In genomic region chr11:76797236-76797635, GRCm38 (mm10) we compare ENCODE assay signal across 23 mouse cellular contexts.
"Had no signal": no experiment of that assay in that cellular context is flagged by ENCODE, and none has a peak within 500 bp of the region (broad histone marks: within the 10 kb centered on the region; RNA-seq: fewer than 3 reads in every experiment).

No protein-coding gene starts in this region.

- DNase-seq: left cerebral cortex, postnatal 4 days; liver, postnatal 0 days; lung, embryonic 14.5 days; retina, postnatal 1 day; right cerebral cortex, postnatal 25 days; spleen, adult 18-20 months; thymus, adult 2 months; thymus, postnatal 14 days; thymus, postnatal 4 days had no signal

- H3K4me3 ChIP-seq: limb, embryonic 12.5 days; limb, embryonic 15.5 days; midbrain, embryonic 12.5 days; midbrain, embryonic 15.5 days; neural tube, embryonic 12.5 days; neural tube, embryonic 15.5 days had no signal

- H3K4me2 ChIP-seq: limb, embryonic 12.5 days; limb, embryonic 15.5 days; liver, embryonic 11.5 days; lung, embryonic 14.5 days; midbrain, embryonic 12.5 days; midbrain, embryonic 15.5 days; neural tube, embryonic 12.5 days; neural tube, embryonic 15.5 days had no signal

- H3K27ac ChIP-seq: hindbrain, postnatal 0 days; limb, embryonic 12.5 days; limb, embryonic 15.5 days; liver, embryonic 14.5 days; macrophage; midbrain, embryonic 12.5 days; midbrain, embryonic 15.5 days; neural tube, embryonic 12.5 days; neural tube, embryonic 15.5 days; stomach, postnatal 0 days had no signal

- H3K27me3 ChIP-seq: limb, embryonic 12.5 days; limb, embryonic 15.5 days; midbrain, embryonic 12.5 days; midbrain, embryonic 15.5 days; neural tube, embryonic 12.5 days; neural tube, embryonic 15.5 days had no signal

- ATAC-seq: hindbrain, postnatal 0 days; inflammation-experienced regulatory T-cells, adult 6 months; intestine, embryonic 16.5 days; liver, postnatal 0 days; lung, postnatal 0 days; midbrain, embryonic 15.5 days had no signal

- H3K9me3 ChIP-seq: limb, embryonic 12.5 days; limb, embryonic 15.5 days; midbrain, embryonic 12.5 days; midbrain, embryonic 15.5 days; neural tube, embryonic 12.5 days; neural tube, embryonic 15.5 days had no signal

- H3K4me1 ChIP-seq: limb, embryonic 12.5 days; limb, embryonic 15.5 days; midbrain, embryonic 12.5 days; midbrain, embryonic 15.5 days; neural tube, embryonic 12.5 days; neural tube, embryonic 15.5 days had no signal

- H3K9ac ChIP-seq: limb, embryonic 12.5 days; limb, embryonic 15.5 days; liver, embryonic 14.5 days; liver, postnatal 0 days; lung, embryonic 14.5 days; midbrain, embryonic 12.5 days; midbrain, embryonic 15.5 days; neural tube, embryonic 12.5 days; neural tube, embryonic 15.5 days had no signal
